Mouse (Mus musculus) C2C12 (cell line): ENCODE measurements around the gene Cpne2.
A peak's percentile ranks its signal among the peaks of the same experiment; 100 is the strongest.

Experiments used
- CTCF ChIP-seq: IDR thresholded peaks from one replicate; pipeline ENCODE4 v1.5.1; 2011; ENCODE audit not compliant: control insufficient read depth, insufficient read depth, insufficient read length
- MAX ChIP-seq: IDR thresholded peaks from one replicate; pipeline ENCODE4 v1.6.1; 2011; ENCODE audit warnings: mild to moderate bottlenecking, control low read depth
- MYOD1 ChIP-seq: IDR thresholded peaks from one replicate; pipeline ENCODE4 v1.6.1; 2011; ENCODE audit warnings: low read depth; ENCODE audit not compliant: control insufficient read depth, insufficient read length
- MYOG ChIP-seq: IDR thresholded peaks from one replicate; pipeline ENCODE4 v1.6.1; 2011; ENCODE audit not compliant: control insufficient read depth, insufficient read length; ENCODE audit errors: extremely low read depth
- USF1 ChIP-seq: IDR thresholded peaks from one replicate; pipeline ENCODE4 v1.6.1; 2011; ENCODE audit warnings: low read depth, mild to moderate bottlenecking, control low read depth, moderate library complexity

GRCm38 (mm10) chr8:94540025-94540424, 7.2 kb downstream of the Cpne2 start:
- TF ChIP-seq CTCF: no peak
- TF ChIP-seq MYOG: no peak
- no peak for TF ChIP-seq MAX
- peak; percentile 35 for TF ChIP-seq USF1
- no peak for TF ChIP-seq MYOD1
